Mouse (Mus musculus) limb, embryonic 11.5 days (tissue): ENCODE data around the gene N4bp2. TPM values are rescaled to one million over a fixed set of nuclear protein-coding genes. Genes with fewer than 3 reads are reported as not detected.

Experiments
- ATAC-seq: fragments of 200-750 bp; cut with Nextera tagmentation; 2 replicates; pipeline ENCODE4 v1.8.0; 2017; ENCODE audit warnings: low read depth; ENCODE audit not compliant: insufficient number of reproducible peaks, low FRiP score, low TSS enrichment
- DNase-seq: peaks from one replicate; pipeline ENCODE4 v3.0.0-alpha.2; 2015; ENCODE audit warnings: low spot score
- H3K27ac ChIP-seq: fragments of 300-500 bp; sonication (generic); replicated peaks from 2 replicates; pipeline ENCODE4 v1.5.1; 2014; ENCODE audit warnings: low read depth, mild to moderate bottlenecking, low read length
- H3K27me3 ChIP-seq: fragments of 300-500 bp; sonication (generic); 2 replicates; pipeline ENCODE4 v1.6.1; 2014; ENCODE audit warnings: mild to moderate bottlenecking, low read length, mixed read lengths; ENCODE audit not compliant: control insufficient read depth, insufficient read depth
- H3K36me3 ChIP-seq: fragments of 300-500 bp; sonication (generic); 2 replicates; pipeline ENCODE4 v1.6.1; 2014; ENCODE audit warnings: mild to moderate bottlenecking, low read length, moderate library complexity, mixed read lengths; ENCODE audit not compliant: control insufficient read depth, insufficient read depth
- H3K4me1 ChIP-seq: fragments of 300-500 bp; sonication (generic); 2 replicates; pipeline ENCODE4 v1.6.1; 2014; ENCODE audit warnings: low read length, mixed read lengths; ENCODE audit not compliant: control insufficient read depth, insufficient read depth
- H3K4me2 ChIP-seq: fragments of 300-500 bp; sonication (generic); 2 replicates; pipeline ENCODE4 v1.6.1; 2014; ENCODE audit warnings: low read depth, mild to moderate bottlenecking, moderate library complexity; ENCODE audit not compliant: severe bottlenecking
- H3K4me3 ChIP-seq: fragments of 300-500 bp; sonication (generic); 2 replicates; pipeline ENCODE4 v1.5.1; 2014; ENCODE audit warnings: low read depth, low read length
- H3K9ac ChIP-seq: fragments of 300-500 bp; sonication (generic); 2 replicates; pipeline ENCODE4 v1.6.1; 2014; ENCODE audit warnings: mild to moderate bottlenecking, low read length
- H3K9me3 ChIP-seq: fragments of 300-500 bp; sonication (generic); 2 replicates; pipeline ENCODE4 v1.6.1; 2016; ENCODE audit warnings: low read length; ENCODE audit not compliant: control insufficient read depth
- WGBS: fragments of 180-500 bp; shearing (Covaris S2); extraction: QIAGEN DNeasy Blood & Tissue Kit; methylation state at CpG from one replicate; pipeline ENCODE4 v1.1.7; 2014; 5-methylcytosine and 5-hydroxymethylcytosine counted together
- polyA plus RNA-seq: library from polyadenylated mRNA; unstranded; fragments of >200 nt; fragmentation: Nextera tagmentation; extraction: Ambion mirVana; gene quantifications from 2 replicates; pipeline ENCODE4 v1.2.1, GENCODE M21; 2014

Gene N4bp2
- polyA plus RNA-seq, 1 experiment from 2014 or later = 57.2 TPM

DNA sequence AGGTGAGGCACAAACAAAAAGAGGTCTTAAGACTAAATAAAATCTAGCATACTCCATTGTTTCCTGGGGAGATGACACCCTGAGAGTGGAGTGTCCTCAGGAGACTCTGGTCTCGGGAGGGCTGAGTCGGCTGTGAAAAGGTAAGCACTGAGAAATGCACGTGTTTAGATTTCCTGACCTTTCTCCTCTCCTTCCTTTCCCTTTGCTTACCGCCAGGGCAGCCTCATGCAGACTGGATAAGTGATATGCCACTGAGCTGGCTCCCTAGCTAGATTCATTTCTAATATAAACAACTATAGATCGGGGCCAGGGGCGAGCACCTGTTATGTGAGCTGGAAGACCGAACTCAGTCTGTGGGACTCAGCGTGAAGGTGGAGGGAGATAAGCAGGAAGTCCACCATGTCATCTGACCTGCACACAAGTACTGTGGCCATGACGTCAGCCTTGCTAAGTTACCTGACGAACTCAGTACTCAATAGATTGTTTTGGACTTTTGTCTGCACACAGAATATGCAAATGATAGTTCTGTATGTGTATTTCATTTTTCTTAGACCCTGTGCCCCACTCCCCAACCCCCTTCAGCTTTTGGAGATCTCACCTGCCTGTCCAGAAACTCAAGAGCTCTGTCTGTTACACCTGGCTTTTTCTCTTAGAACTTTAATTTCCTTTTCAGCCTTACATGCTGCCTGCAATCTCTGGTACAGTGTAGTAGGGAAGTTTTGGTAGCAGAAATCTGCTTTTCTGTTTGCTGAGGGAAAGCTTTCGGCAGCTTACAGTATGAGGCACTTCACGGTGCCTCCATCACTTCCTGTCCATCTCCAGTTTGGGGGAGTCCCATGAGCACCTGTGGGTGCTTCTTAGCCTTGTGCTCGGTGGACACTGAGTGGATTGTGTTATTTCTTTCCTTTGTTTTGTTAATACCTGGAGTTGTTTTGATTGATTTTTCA lies 18.7 kb downstream of the N4bp2 start:
- H3K27me3 ChIP-seq = no peaks in the 10 kb centered on the region
- no peak for DNase-seq
- 90% methylated on average over 13 of the region's 13 CpGs for WGBS
- H3K4me3 ChIP-seq = no peak overlapping the region
- H3K36me3 ChIP-seq = peaks cover 5% of the 10 kb centered on the region; the same call in 1 of the 2 replicates
- no peak overlapping the region for H3K9ac ChIP-seq
- no peaks in the 10 kb centered on the region for H3K4me1 ChIP-seq
- H3K9me3 ChIP-seq = no peaks in the 10 kb centered on the region
- H3K27ac ChIP-seq = no peak overlapping the region
- H3K4me2 ChIP-seq = no peak overlapping the region
- no peak for ATAC-seq

DNA sequence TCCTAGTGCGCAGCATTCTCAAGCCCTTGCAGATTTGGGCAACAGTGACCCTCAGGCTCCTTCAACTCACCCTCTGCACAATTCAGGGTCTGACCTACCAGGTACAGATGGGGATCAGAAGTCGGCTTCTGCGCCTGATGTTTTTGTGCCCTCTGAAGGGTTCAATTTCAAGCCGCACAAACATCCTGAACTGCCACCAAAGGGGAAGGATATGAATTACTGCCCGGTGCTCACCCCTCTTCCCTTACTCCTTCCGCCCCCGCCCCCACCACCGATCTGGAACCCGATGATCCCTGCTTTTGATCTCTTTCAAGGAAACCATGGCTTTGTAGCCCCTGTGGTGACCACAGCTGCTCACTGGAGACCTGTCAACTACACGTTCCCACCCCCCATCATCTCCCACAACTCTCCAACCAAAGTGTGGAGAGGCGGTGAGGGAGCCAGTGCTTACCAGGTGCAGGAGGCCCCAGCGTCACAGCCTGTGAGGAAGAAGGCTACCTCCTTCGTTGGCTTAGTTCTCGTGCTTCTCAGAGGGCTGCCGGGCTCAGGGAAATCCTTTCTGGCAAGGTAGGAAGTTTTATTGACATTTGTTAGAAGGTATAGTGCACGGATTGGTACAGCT lies 27.4 kb downstream of the N4bp2 start:
- H3K4me1 ChIP-seq = no peaks in the 10 kb centered on the region
- no peak overlapping the region for H3K27ac ChIP-seq
- DNase-seq (no peak), ATAC-seq (no peak)
- H3K27me3 ChIP-seq = no peaks in the 10 kb centered on the region
- WGBS = 72% methylated on average over 16 of the region's 16 CpGs
- H3K4me3 ChIP-seq = no peak overlapping the region
- no peak overlapping the region for H3K4me2 ChIP-seq
- H3K9ac ChIP-seq = no peak overlapping the region
- H3K36me3 ChIP-seq = peaks cover 15% of the 10 kb centered on the region
- no peaks in the 10 kb centered on the region for H3K9me3 ChIP-seq

DNA sequence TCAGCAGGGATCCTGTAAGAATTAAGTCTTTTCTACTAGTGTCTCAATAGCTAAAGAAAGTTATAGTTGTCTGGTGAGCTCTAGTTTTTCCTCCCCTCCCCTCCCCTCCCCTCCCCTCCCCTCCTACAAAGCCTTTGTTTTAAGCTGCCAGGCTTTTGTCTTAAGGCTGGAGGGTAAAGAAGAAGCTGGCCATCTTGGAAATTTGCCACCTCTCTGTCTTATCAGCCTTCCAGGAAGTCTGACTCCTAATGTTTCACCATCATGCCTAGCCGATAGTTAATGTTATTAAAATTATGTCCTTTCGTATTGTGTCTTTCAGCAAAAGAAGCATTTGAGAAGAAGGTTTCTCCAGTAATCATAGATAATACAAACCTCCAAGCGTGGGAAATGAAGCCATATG lies 30.9 kb downstream of the N4bp2 start:
- Histone ChIP-seq H3K27ac (no peak overlapping the region), H3K27me3 (no peaks in the 10 kb centered on the region), H3K4me1 (no peaks in the 10 kb centered on the region), H3K4me2 (no peak overlapping the region), H3K9me3 (no peaks in the 10 kb centered on the region), H3K36me3 (peaks cover 15% of the 10 kb centered on the region), H3K9ac (no peak overlapping the region), H3K4me3 (no peak overlapping the region)
- WGBS = 93% methylated on average over 3 of the region's 3 CpGs
- DNase-seq (no peak), ATAC-seq (no peak)

DNA sequence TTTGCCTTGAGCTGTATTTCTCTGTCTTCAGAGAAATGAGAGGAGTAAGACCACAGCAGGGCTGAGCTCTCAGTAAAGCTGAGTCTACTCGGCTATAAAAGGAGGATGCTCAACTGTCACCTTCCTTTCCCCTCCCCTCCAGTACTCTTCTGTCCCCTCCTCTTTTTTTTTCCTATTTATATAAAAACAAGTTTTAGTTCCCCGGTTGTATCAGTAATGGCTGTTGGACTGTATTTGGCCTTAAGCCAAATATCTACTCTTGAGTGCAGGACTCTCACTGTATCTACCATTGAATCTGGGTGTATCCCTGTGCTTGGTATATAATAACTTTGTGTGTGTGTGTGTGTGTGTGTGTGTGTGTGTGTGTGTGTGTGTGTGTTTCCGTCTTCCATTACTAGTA lies 31.4 kb downstream of the N4bp2 start:
- H3K36me3 ChIP-seq = peaks cover 15% of the 10 kb centered on the region
- 94% methylated on average over 3 of the region's 3 CpGs for whole genome bisulfite sequencing

DNA sequence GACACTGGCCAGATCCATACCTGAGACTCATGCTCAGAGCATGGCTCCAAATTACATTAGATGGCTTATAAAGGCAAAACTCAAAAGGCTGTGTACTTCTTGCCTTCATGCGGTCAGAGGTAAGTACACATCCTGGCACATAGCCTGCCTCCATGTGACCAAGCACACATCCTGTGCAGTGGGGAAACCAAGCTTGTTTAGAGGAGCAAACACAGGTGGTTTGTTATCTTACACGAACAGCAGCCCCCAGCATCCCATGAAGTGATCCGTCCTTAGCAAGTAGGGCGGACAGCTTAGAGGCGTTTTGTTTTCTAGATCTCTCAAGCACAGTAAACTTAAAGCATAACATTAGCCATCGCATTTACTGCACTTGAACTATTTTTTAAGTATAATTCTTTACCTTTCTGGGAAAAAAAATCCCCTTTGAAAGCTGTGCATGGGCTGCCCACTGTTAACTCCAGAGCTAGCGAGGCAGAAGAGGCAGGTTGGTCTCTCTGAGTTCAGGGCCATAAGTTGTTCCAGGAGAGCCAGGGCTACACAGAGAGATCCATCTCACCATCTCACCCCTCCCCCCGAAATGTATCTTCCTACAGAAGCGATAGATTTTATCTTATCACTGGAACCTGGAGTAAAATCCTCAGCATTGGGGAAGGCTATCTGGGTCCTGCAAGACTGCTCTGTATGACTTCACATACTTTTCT lies 32.1 kb downstream of the N4bp2 start:
- Histone ChIP-seq H3K4me2 (no peak overlapping the region), H3K9me3 (no peaks in the 10 kb centered on the region), H3K4me3 (no peak overlapping the region), H3K4me1 (no peaks in the 10 kb centered on the region), H3K36me3 (peaks cover 16% of the 10 kb centered on the region), H3K27ac (no peak overlapping the region), H3K27me3 (no peaks in the 10 kb centered on the region), H3K9ac (no peak overlapping the region)
- WGBS = 93% methylated on average over 9 of the region's 9 CpGs
- ATAC-seq = no peak
- no peak for DNase-seq

More for the DNA sequence above, 31.4 kb downstream of the N4bp2 start:
- DNase-seq (no peak), ATAC-seq (no peak)
- Histone ChIP-seq H3K4me1 (no peaks in the 10 kb centered on the region), H3K9ac (no peak overlapping the region), H3K4me3 (no peak overlapping the region), H3K9me3 (no peaks in the 10 kb centered on the region), H3K4me2 (no peak overlapping the region), H3K27me3 (no peaks in the 10 kb centered on the region), H3K27ac (no peak overlapping the region)

DNA sequence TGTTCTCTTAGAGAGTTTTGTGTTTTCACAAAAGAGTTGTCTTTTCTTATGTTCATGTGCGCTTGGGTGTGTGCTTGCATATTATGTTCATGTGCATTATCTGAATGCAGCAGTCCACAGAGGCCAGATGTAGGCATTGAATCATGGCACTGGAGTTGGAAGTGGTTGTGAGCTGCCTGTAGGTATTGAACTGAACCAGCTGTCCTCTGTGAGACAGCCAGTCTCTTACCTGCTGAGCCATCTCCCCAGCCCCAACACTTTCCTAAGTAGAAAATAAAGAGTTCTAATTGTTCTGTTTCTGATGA lies 32.6 kb downstream of the N4bp2 start:
- no peak overlapping the region for H3K9ac ChIP-seq
- no peaks in the 10 kb centered on the region for H3K4me1 ChIP-seq
- ATAC-seq (no peak), DNase-seq (no peak)
- H3K4me2 ChIP-seq = no peak overlapping the region
- no peak overlapping the region for H3K27ac ChIP-seq
- no peaks in the 10 kb centered on the region for H3K9me3 ChIP-seq
- H3K27me3 ChIP-seq = no peaks in the 10 kb centered on the region
- peaks cover 12% of the 10 kb centered on the region for H3K36me3 ChIP-seq
- 88% methylated on average over 1 of the region's 1 CpGs for WGBS
- H3K4me3 ChIP-seq = no peak overlapping the region

DNA sequence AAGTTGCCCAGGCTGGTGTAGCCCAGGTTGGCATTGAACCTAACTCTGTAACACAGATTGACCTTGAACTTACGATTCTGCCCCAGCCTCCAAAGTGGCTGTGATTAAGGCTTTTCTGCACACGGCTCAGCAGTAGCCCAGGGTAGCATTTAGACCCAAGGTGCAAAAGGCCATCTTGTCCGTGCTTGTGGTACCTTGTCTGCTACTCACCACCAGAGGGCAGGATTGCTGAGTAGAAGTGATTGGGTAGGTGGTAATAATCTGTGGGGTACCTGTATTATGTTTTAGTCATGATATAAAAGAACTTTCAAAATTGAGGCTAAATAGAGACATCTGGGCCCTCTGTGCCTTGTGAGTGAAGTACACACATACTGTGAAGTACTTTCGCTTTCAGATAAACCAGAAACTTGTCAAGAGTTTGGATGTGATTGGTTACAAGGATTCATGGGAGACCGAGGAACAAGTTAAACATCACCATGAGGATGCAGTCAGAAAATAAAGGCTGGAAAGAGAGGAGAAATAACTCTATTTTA lies 60.3 kb downstream of the N4bp2 start:
- ATAC-seq = no peak
- Histone ChIP-seq H3K4me3 (no peak overlapping the region), H3K9me3 (no peaks in the 10 kb centered on the region), H3K36me3 (peaks cover 27% of the 10 kb centered on the region), H3K4me2 (no peak overlapping the region), H3K27ac (no peak overlapping the region), H3K27me3 (no peaks in the 10 kb centered on the region), H3K9ac (no peak overlapping the region), H3K4me1 (no peaks in the 10 kb centered on the region)
- no peak for DNase-seq
- 77% methylated on average over 5 of the region's 5 CpGs for WGBS

DNA sequence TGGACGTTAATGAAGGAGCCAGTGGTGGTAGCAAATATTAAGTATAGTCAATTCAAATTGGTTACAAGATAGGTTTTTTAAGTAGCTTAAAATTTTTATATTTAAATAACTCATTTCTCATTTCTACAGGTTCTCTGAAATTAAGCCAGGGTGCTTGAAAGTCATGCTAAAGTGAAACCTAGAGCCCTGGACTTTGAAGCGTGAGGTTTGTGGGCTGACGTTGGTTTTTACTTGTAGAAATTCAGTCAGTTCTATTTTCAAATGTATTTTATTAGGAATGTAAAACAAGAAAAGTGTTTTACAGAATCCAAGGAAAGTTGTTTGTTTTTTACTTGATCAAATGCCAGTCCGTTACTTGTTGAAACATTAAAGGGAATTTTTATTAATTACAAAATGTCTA lies 63.2 kb downstream of the N4bp2 start:
- 95% methylated on average over 4 of the region's 4 CpGs for WGBS
- H3K4me2 ChIP-seq = no peak overlapping the region
- H3K9me3 ChIP-seq = no peaks in the 10 kb centered on the region
- no peaks in the 10 kb centered on the region for H3K27me3 ChIP-seq
- H3K4me1 ChIP-seq = no peaks in the 10 kb centered on the region
- H3K9ac ChIP-seq = no peak overlapping the region
- no peak for ATAC-seq
- no peak overlapping the region for H3K27ac ChIP-seq
- no peak overlapping the region for H3K4me3 ChIP-seq
- DNase-seq = no peak
- peaks cover 20% of the 10 kb centered on the region for H3K36me3 ChIP-seq
